Mouse (Mus musculus) lung, embryonic 16.5 days (tissue): ENCODE measurements around the gene Dhrs1. TPM values are rescaled to one million over a fixed set of nuclear protein-coding genes. Genes with fewer than 3 reads are reported as not detected.
A peak's percentile ranks its signal among the peaks of the same experiment; 100 is the strongest.

Experiments
- ATAC-seq: fragments of 200-750 bp; cut with Nextera tagmentation; 2 replicates; pipeline ENCODE4 v1.8.0; 2017; ENCODE audit warnings: low read depth, mild to moderate bottlenecking, moderate library complexity
- H3K27ac ChIP-seq: fragments of 300-500 bp; sonication (generic); 2 replicates; pipeline ENCODE4 v1.5.1; 2014; ENCODE audit warnings: mild to moderate bottlenecking, control low read depth, low read length
- H3K27me3 ChIP-seq: fragments of 300-500 bp; sonication (generic); 2 replicates; pipeline ENCODE4 v1.6.1; 2014; ENCODE audit warnings: low read depth, low read length, mixed read lengths; ENCODE audit not compliant: control insufficient read depth, insufficient read depth
- H3K36me3 ChIP-seq: fragments of 300-500 bp; sonication (generic); 2 replicates; pipeline ENCODE4 v1.6.1; 2014; ENCODE audit warnings: low read length; ENCODE audit not compliant: control insufficient read depth, insufficient read depth
- H3K4me1 ChIP-seq: fragments of 300-500 bp; sonication (generic); replicated peaks from 2 replicates; pipeline ENCODE4 v1.6.1; 2014; ENCODE audit warnings: low read length, mixed read lengths; ENCODE audit not compliant: control insufficient read depth, insufficient read depth
- H3K4me2 ChIP-seq: fragments of 300-500 bp; sonication (generic); 2 replicates; pipeline ENCODE4 v1.6.1; 2014; ENCODE audit warnings: low read depth, low read length, control low read depth
- H3K4me3 ChIP-seq: fragments of 300-500 bp; sonication (generic); 2 replicates; pipeline ENCODE4 v1.5.1; 2014; ENCODE audit warnings: mild to moderate bottlenecking, low read length, control low read depth
- H3K9ac ChIP-seq: fragments of 300-500 bp; sonication (generic); 2 replicates; pipeline ENCODE4 v1.6.1; 2014; ENCODE audit warnings: low read length, control low read depth
- H3K9me3 ChIP-seq: fragments of 300-500 bp; sonication (generic); 2 replicates; pipeline ENCODE4 v1.6.1; 2016; ENCODE audit warnings: low read length; ENCODE audit not compliant: control insufficient read depth
- WGBS: fragments of 180-500 bp; shearing (Covaris S2); extraction: QIAGEN DNeasy Blood & Tissue Kit; methylation state at CpG from one replicate; pipeline ENCODE4 v1.1.7; 2014; 5-methylcytosine and 5-hydroxymethylcytosine counted together
- polyA plus RNA-seq: library from polyadenylated mRNA; unstranded; fragments of >200 nt; fragmentation: Nextera tagmentation; extraction: Ambion mirVana; gene quantifications from 2 replicates; pipeline ENCODE4 v1.2.1, GENCODE M21; 2015

Dhrs1 gene
- polyA plus RNA-seq, 1 experiment from 2014 or later, result 95.0 TPM

GRCm38 (mm10) chr14:55757566-55757965 lies 12.1 kb upstream of the Dhrs1 start:
- peaks cover 7% of the 10 kb centered on the region; the same call in 1 of the 2 replicates for H3K4me1 ChIP-seq
- H3K27ac ChIP-seq, result no peak overlapping the region
- WGBS, result 49% methylated on average over 6 of the region's 6 CpGs
- no peak for ATAC-seq
- H3K27me3 ChIP-seq, result peaks cover 8% of the 10 kb centered on the region
- no peak overlapping the region for H3K4me2 ChIP-seq
- H3K9ac ChIP-seq, result no peak overlapping the region
- no peaks in the 10 kb centered on the region for H3K9me3 ChIP-seq
- no peak overlapping the region for H3K4me3 ChIP-seq
- peaks cover 31% of the 10 kb centered on the region for H3K36me3 ChIP-seq

- H3K4me3 ChIP-seq, result no peak overlapping the region
- H3K4me1 ChIP-seq, result peaks cover 24% of the 10 kb centered on the region
- no peaks in the 10 kb centered on the region for H3K27me3 ChIP-seq
- peak overlapping the region; percentile 89 for H3K4me2 ChIP-seq
- 86% methylated on average over 10 of the region's 10 CpGs for whole genome bisulfite sequencing
- H3K9ac ChIP-seq, result 0 out of 2 replicates have a peak overlapping the region, but pooled peaks have one; percentile 8
- H3K27ac ChIP-seq, result no peak overlapping the region
- no peak for ATAC-seq
- no peaks in the 10 kb centered on the region for H3K9me3 ChIP-seq
- peaks cover 27% of the 10 kb centered on the region for H3K36me3 ChIP-seq
These were observed 1.8 kb upstream of the Dhrs1 start for GRCm38 (mm10) chr14:55747051-55747847.

GRCm38 (mm10) chr14:55745861-55746237 lies 359 bp upstream of the Dhrs1 start:
- Histone ChIP-seq H3K4me1 (peaks cover 24% of the 10 kb centered on the region), H3K36me3 (peaks cover 16% of the 10 kb centered on the region), H3K4me2 (peak overlapping the region; percentile 89), H3K9ac (peak overlapping the region; percentile 90), H3K4me3 (peak overlapping the region; percentile 94), H3K9me3 (no peaks in the 10 kb centered on the region), H3K27me3 (no peaks in the 10 kb centered on the region), H3K27ac (no peak overlapping the region)
- ATAC-seq, result no peak; the same call in 1 of the 2 replicates
- WGBS, result under 1% methylated on average over 31 of the region's 31 CpGs

- Histone ChIP-seq H3K27me3 (no peaks in the 10 kb centered on the region), H3K27ac (no peak overlapping the region), H3K4me3 (peak overlapping the region; percentile 18; the same call in 1 of the 2 replicates), H3K4me2 (peak overlapping the region; percentile 49), H3K4me1 (peaks cover 24% of the 10 kb centered on the region), H3K9ac (peak overlapping the region; percentile 59), H3K9me3 (no peaks in the 10 kb centered on the region), H3K36me3 (peaks cover 8% of the 10 kb centered on the region)
- 18% methylated on average over 10 of the region's 10 CpGs for WGBS
- ATAC-seq, result peak; percentile 76
These were observed 1.8 kb downstream of the Dhrs1 start for GRCm38 (mm10) chr14:55743711-55744110.

- no peak overlapping the region for H3K4me3 ChIP-seq
- no peak overlapping the region for H3K9ac ChIP-seq
- WGBS, result 83% methylated on average over 9 of the region's 9 CpGs
- H3K9me3 ChIP-seq, result no peaks in the 10 kb centered on the region
- H3K27ac ChIP-seq, result no peak overlapping the region
- no peak for ATAC-seq
- H3K4me1 ChIP-seq, result no peaks in the 10 kb centered on the region
- no peak overlapping the region for H3K4me2 ChIP-seq
- H3K27me3 ChIP-seq, result no peaks in the 10 kb centered on the region
- peaks cover 11% of the 10 kb centered on the region for H3K36me3 ChIP-seq
These were observed 8.3 kb downstream of the Dhrs1 start for GRCm38 (mm10) chr14:55737086-55737687.

- Histone ChIP-seq H3K36me3 (peaks cover 9% of the 10 kb centered on the region; the same call in 1 of the 2 replicates), H3K9ac (no peak overlapping the region), H3K9me3 (no peaks in the 10 kb centered on the region), H3K4me2 (no peak overlapping the region), H3K27me3 (no peaks in the 10 kb centered on the region), H3K4me3 (no peak overlapping the region), H3K27ac (no peak overlapping the region), H3K4me1 (no peaks in the 10 kb centered on the region)
- WGBS, result 67% methylated on average over 4 of the region's 4 CpGs
- ATAC-seq, result no peak
These were observed 9.7 kb downstream of the Dhrs1 start for GRCm38 (mm10) chr14:55735758-55736157.

- no peak overlapping the region for H3K27ac ChIP-seq
- peaks cover 9% of the 10 kb centered on the region; the same call in 1 of the 2 replicates for H3K36me3 ChIP-seq
- H3K4me2 ChIP-seq, result no peak overlapping the region
- H3K27me3 ChIP-seq, result no peaks in the 10 kb centered on the region
- ATAC-seq, result no peak
- no peaks in the 10 kb centered on the region for H3K4me1 ChIP-seq
- H3K9me3 ChIP-seq, result no peaks in the 10 kb centered on the region
- H3K4me3 ChIP-seq, result no peak overlapping the region
- 30% methylated on average over 3 of the region's 3 CpGs for WGBS
- no peak overlapping the region for H3K9ac ChIP-seq
These were observed 10.2 kb downstream of the Dhrs1 start for GRCm38 (mm10) chr14:55735334-55735733.

- H3K27me3 ChIP-seq, result no peaks in the 10 kb centered on the region
- H3K4me3 ChIP-seq, result no peak overlapping the region
- ATAC-seq, result no peak
- no peaks in the 10 kb centered on the region for H3K4me1 ChIP-seq
- no peak overlapping the region for H3K4me2 ChIP-seq
- peaks cover 6% of the 10 kb centered on the region; the same call in 1 of the 2 replicates for H3K36me3 ChIP-seq
- no peak overlapping the region for H3K27ac ChIP-seq
- H3K9ac ChIP-seq, result no peak overlapping the region
- no peaks in the 10 kb centered on the region for H3K9me3 ChIP-seq
- WGBS, result 64% methylated on average over 7 of the region's 7 CpGs
These were observed 10.6 kb downstream of the Dhrs1 start for GRCm38 (mm10) chr14:55734869-55735268.

GRCm38 (mm10) chr14:55733889-55734288 lies 11.6 kb downstream of the Dhrs1 start:
- H3K4me1 ChIP-seq, result no peaks in the 10 kb centered on the region
- no peaks in the 10 kb centered on the region for H3K27me3 ChIP-seq
- ATAC-seq, result no peak
- H3K4me2 ChIP-seq, result no peak overlapping the region
- H3K27ac ChIP-seq, result no peak overlapping the region
- 70% methylated on average over 10 of the region's 10 CpGs for WGBS
- peaks cover 3% of the 10 kb centered on the region; the same call in 1 of the 2 replicates for H3K36me3 ChIP-seq
- H3K9me3 ChIP-seq, result no peaks in the 10 kb centered on the region
- H3K4me3 ChIP-seq, result no peak overlapping the region
- no peak overlapping the region for H3K9ac ChIP-seq
